Mouse (Mus musculus) heart, postnatal 0 days (tissue): Measurements from ENCODE around the gene Sema3c.

Experiments used
- CTCF ChIP-seq: IDR thresholded peaks from 2 replicates; pipeline ENCODE4 v1.5.1; 2016; ENCODE audit warnings: antibody characterized with exemption, control low read depth, low read depth
- EP300 ChIP-seq: IDR thresholded peaks from 2 replicates; pipeline ENCODE4 v1.6.1; 2016; ENCODE audit warnings: antibody characterized with exemption, low read depth

DNA sequence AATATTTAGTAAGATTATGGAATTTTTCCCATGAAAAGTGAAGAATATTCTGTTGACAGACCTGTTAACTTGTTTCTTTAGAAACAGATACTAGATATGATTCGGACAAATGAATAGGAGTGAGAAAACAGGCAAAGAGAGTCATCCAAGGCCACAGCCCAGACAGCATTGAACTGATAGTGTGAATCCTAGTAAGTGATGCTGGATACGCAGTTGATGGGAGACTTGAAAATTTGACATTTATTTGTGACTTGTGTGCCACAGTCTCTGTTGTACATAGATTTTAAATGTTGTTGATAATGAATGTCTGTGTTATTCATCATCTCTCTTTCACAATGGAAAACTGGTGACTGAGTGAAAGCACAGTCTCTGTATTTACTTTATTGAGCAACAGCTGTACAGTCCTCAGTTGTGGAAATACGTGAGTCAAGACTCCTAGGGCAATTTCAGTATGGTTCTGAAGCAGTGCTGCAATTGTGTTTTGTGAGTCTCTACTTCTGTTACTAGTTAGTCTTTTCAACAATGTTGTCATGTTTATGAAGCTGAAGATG is 17.3 kb upstream of the Sema3c start:
- no peak for TF ChIP-seq CTCF
- no peak for TF ChIP-seq EP300
